Mouse (Mus musculus) forebrain, embryonic 14.5 days (tissue): ENCODE measurements at regions not wholly inside any gene's neighbourhood (a gene's known extent, or its start where the extent isn't known, plus 50 kb on each side); places are given as distances from the start of the nearest gene placed in this dataset.

Experiments used
- ATAC-seq: fragments of 200-750 bp; cut with Nextera tagmentation; 2 replicates; pipeline ENCODE4 v1.8.0; 2017; ENCODE audit warnings: mild to moderate bottlenecking, moderate library complexity
- DNase-seq: peaks from one replicate; pipeline ENCODE4 v3.0.0-alpha.2; 2015; ENCODE audit warnings: low spot score
- H3K27ac ChIP-seq: fragments of 300-500 bp; sonication (generic); 2 replicates; pipeline ENCODE4 v1.5.1; 2014; ENCODE audit warnings: low read depth, mild to moderate bottlenecking, control low read depth, low read length, moderate library complexity
- H3K27me3 ChIP-seq: fragments of 300-500 bp; sonication (generic); replicated peaks from 2 replicates; pipeline ENCODE4 v1.6.1; 2014; ENCODE audit warnings: low read length, control low read depth, mixed read lengths; ENCODE audit not compliant: control insufficient read depth, insufficient read depth
- H3K36me3 ChIP-seq: fragments of 300-500 bp; sonication (generic); 2 replicates; pipeline ENCODE4 v1.6.1; 2014; ENCODE audit warnings: low read length, control low read depth; ENCODE audit not compliant: control insufficient read depth, insufficient read depth
- H3K4me1 ChIP-seq: fragments of 300-500 bp; sonication (generic); 2 replicates; pipeline ENCODE4 v1.6.1; 2014; ENCODE audit warnings: antibody characterized with exemption, low read length, control low read depth; ENCODE audit not compliant: control insufficient read depth, insufficient read depth
- H3K4me2 ChIP-seq: fragments of 300-500 bp; sonication (generic); 2 replicates; pipeline ENCODE4 v1.6.1; 2014; ENCODE audit warnings: mild to moderate bottlenecking, control low read depth, low read length
- H3K4me3 ChIP-seq: fragments of 300-500 bp; sonication (generic); 2 replicates; pipeline ENCODE4 v1.5.1; 2014; ENCODE audit warnings: low read depth, low read length, control low read depth
- H3K9ac ChIP-seq: fragments of 300-500 bp; sonication (generic); 2 replicates; pipeline ENCODE4 v1.6.1; 2014; ENCODE audit warnings: mild to moderate bottlenecking, low read length, control low read depth, moderate library complexity
- H3K9me3 ChIP-seq: fragments of 300-500 bp; sonication (generic); replicated peaks from 2 replicates; pipeline ENCODE4 v1.6.1; 2016; ENCODE audit warnings: low read length, control low read depth, mixed read lengths; ENCODE audit not compliant: control insufficient read depth
- WGBS: fragments of 180-500 bp; shearing (Covaris S2); extraction: QIAGEN DNeasy Blood & Tissue Kit; methylation state at CpG from one replicate; pipeline ENCODE4 v1.1.7; 2014; 5-methylcytosine and 5-hydroxymethylcytosine counted together

- Histone ChIP-seq H3K9ac (no peak overlapping the region), H3K9me3 (no peaks in the 10 kb centered on the region), H3K27me3 (no peaks in the 10 kb centered on the region), H3K36me3 (no peaks in the 10 kb centered on the region), H3K27ac (no peak overlapping the region), H3K4me3 (no peak overlapping the region), H3K4me2 (no peak overlapping the region), H3K4me1 (peaks cover 9% of the 10 kb centered on the region)
- DNase-seq (no peak), ATAC-seq (no peak)
- WGBS = 66% methylated on average over 4 of the region's 4 CpGs
These were observed 61.9 kb upstream of the Cdh4 start for GRCm38 (mm10) chr2:179380444-179380705.

DNA sequence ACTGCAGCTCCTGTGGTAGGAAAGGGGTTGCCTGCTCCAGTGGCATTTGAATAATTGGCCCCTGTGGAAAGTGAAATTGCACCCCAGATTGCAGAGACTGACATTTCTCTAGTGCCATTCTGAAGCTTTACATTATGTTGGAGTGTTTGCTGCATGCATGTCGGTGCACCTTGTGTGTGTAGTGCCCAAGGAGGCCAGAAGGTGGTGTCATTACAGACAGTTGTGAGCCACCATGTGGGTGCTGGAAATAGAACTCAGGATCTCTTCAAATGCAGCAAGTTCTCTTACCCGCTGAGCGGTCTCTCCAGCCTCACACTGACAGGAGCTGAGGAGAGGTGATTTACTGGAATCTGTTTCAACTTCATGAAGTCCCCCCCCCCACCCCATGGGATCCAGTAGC, 60.3 kb upstream of the Cdh4 start:
- Histone ChIP-seq H3K9me3 (no peaks in the 10 kb centered on the region), H3K4me2 (no peak overlapping the region), H3K36me3 (no peaks in the 10 kb centered on the region), H3K4me3 (no peak overlapping the region), H3K27me3 (no peaks in the 10 kb centered on the region), H3K9ac (no peak overlapping the region), H3K4me1 (peaks cover 9% of the 10 kb centered on the region), H3K27ac (no peak overlapping the region)
- ATAC-seq (no peak), DNase-seq (no peak)
- 100% methylated on average over 3 of the region's 3 CpGs for WGBS

- 92% methylated on average over 9 of the region's 9 CpGs for WGBS
- no peak for DNase-seq
These were observed 59.6 kb upstream of the Cdh4 start for GRCm38 (mm10) chr2:179382594-179382993.

GRCm38 (mm10) chr2:179386871-179387270, 55.4 kb upstream of the Cdh4 start:
- ATAC-seq = no peak
- 80% methylated on average over 6 of the region's 6 CpGs for whole genome bisulfite sequencing
- no peaks in the 10 kb centered on the region for H3K36me3 ChIP-seq
- H3K27ac ChIP-seq = no peak overlapping the region
- H3K4me2 ChIP-seq = no peak overlapping the region
- DNase-seq = no peak
- no peak overlapping the region for H3K4me3 ChIP-seq
- no peaks in the 10 kb centered on the region for H3K4me1 ChIP-seq
- H3K27me3 ChIP-seq = no peaks in the 10 kb centered on the region
- no peak overlapping the region for H3K9ac ChIP-seq
- H3K9me3 ChIP-seq = no peaks in the 10 kb centered on the region

More at GRCm38 (mm10) chr2:179382594-179382993, 59.6 kb upstream of the Cdh4 start:
- ATAC-seq = no peak
- no peaks in the 10 kb centered on the region for H3K27me3 ChIP-seq
- H3K4me2 ChIP-seq = no peak overlapping the region
- H3K9ac ChIP-seq = no peak overlapping the region
- no peak overlapping the region for H3K4me3 ChIP-seq
- H3K27ac ChIP-seq = no peak overlapping the region
- no peaks in the 10 kb centered on the region for H3K9me3 ChIP-seq
- H3K4me1 ChIP-seq = peaks cover 9% of the 10 kb centered on the region
- no peaks in the 10 kb centered on the region for H3K36me3 ChIP-seq

GRCm38 (mm10) chr2:179390486-179390885, 51.7 kb upstream of the Cdh4 start:
- Histone ChIP-seq H3K36me3 (no peaks in the 10 kb centered on the region), H3K27ac (no peak overlapping the region), H3K9me3 (no peaks in the 10 kb centered on the region), H3K9ac (no peak overlapping the region), H3K4me1 (0 out of 2 replicates have a peak, but pooled peaks cover 2% of the 10 kb centered on the region), H3K4me2 (no peak overlapping the region), H3K27me3 (no peaks in the 10 kb centered on the region), H3K4me3 (no peak overlapping the region)
- ATAC-seq (peak; percentile 28; the same call in 1 of the 2 replicates), DNase-seq (no peak)
- 77% methylated on average over 4 of the region's 4 CpGs for WGBS

DNA sequence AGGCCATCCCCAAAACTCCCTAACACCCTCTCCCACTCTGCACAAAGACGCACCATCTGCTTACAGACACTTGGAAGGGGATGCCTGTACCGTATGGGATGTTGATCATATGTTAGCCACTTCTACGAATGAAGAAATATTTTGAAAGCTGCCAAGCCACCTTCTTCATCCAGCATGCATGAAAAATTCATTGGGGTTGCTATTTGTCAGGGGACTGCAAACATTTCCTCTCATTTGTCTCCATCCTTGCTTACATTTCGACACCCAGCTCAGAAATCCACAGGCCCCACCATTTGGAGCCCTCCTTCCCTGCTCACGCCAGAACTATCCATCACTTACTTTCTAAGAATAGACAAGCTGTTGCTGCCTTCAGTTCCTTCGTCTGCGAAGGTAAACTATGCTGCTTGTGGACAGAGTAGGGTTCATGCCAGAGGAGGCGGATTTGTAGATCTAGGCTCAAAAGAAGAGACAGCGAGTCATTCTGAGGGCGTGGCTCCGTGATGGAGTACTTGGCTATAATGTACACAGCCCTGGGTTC, 51.2 kb upstream of the Cdh4 start:
- ATAC-seq = peak; percentile 79
- WGBS = 72% methylated on average over 11 of the region's 11 CpGs

More for the DNA sequence above, 51.2 kb upstream of the Cdh4 start:
- no peaks in the 10 kb centered on the region for H3K27me3 ChIP-seq
- H3K4me1 ChIP-seq = 0 out of 2 replicates have a peak, but pooled peaks cover 2% of the 10 kb centered on the region
- H3K4me3 ChIP-seq = no peak overlapping the region
- no peak overlapping the region for H3K9ac ChIP-seq
- no peaks in the 10 kb centered on the region for H3K36me3 ChIP-seq
- H3K4me2 ChIP-seq = no peak overlapping the region
- peak; percentile 74 for DNase-seq
- no peak overlapping the region for H3K27ac ChIP-seq
- no peaks in the 10 kb centered on the region for H3K9me3 ChIP-seq
